Mouse (Mus musculus): ENCODE measurements at regions not wholly inside any gene's neighbourhood (a gene's known extent, or its start where the extent isn't known, plus 50 kb on each side); places are given as distances from the start of the nearest gene placed in this dataset.

- no peak for TF ChIP-seq CTCF (conservative IDR thresholded peaks at IDR 0.05 in 1 of 2, IDR thresholded peaks at IDR 0.05 in 1 of 2; ENCODE audit: low read depth in 2 of 2, low read length in 2 of 2)
- no peak for TF ChIP-seq PAX5 (IDR thresholded peaks at IDR 0.05; ENCODE audit: low read length)
- no peak for TF ChIP-seq ETS1 (conservative IDR thresholded peaks at IDR 0.05; ENCODE audit: low read depth, low read length)
- TF ChIP-seq UBTF (IDR thresholded peaks at IDR 0.05; ENCODE audit: low read depth, low read length), result no peak
- TF ChIP-seq GABPA (IDR thresholded peaks at IDR 0.05; ENCODE audit: insufficient replicate concordance, low read depth, low read length), result no peak
- TF ChIP-seq ELF1 (IDR thresholded peaks at IDR 0.05; ENCODE audit: low read depth, low read length), result no peak
- no peak for TF ChIP-seq MXI1 (IDR thresholded peaks at IDR 0.05; ENCODE audit: low read depth, low read length)
- no peak for TF ChIP-seq TBP (conservative IDR thresholded peaks at IDR 0.05; ENCODE audit: low read depth, low read length)
- no peak for TF ChIP-seq MAFK (IDR thresholded peaks at IDR 0.05; ENCODE audit: insufficient replicate concordance, low read length)
- no peak for TF ChIP-seq POLR2A (IDR thresholded peaks at IDR 0.05; ENCODE audit: low read depth, low read length)
Observed at GRCm38 (mm10) chr12:26126260-26126659, 288.8 kb downstream of the Rnf144a start.
